Mouse (Mus musculus): ENCODE data around the gene Mknk1. TPM values are rescaled to one million over a fixed set of nuclear protein-coding genes. Genes with fewer than 3 reads are reported as not detected.

Mknk1 gene
- total RNA-seq (2021) = 10 to 100 TPM; 19.8 to 21.9 TPM

- peak; percentile 85 for DNase-seq (ENCODE audit: low spot score)
- intact Hi-C loops (cut with DNase I) = no loop called here
Observed at GRCm38 (mm10) chr4:115838696-115839641, at the start of gene Mknk1. Gene Mknk1, plus strand, starts transcription at chr4:115839198.

DNA sequence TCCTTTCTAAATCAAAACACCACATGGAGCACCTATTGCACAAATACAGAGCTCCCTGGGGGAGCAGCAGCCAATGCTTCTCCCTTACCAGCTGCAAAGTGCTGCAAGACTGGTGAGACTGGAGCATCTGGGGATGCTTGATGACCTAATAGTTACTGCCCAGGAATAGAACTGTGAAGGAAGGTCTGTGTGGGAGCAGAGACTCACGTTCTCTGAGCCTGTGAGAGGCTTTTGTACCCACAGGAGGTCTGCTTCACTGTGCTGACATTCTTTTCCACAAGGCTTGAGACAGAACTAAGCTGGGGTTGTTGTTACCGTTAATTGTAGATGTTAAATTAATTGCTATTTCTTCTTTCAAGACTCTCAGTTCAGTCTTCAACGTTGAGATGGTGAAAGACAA is 48.1 kb upstream of the Mknk1 start:
- no peak for DNase-seq (ENCODE audit: low spot score)
- intact Hi-C loops (cut with DNase I) = no loop called here

DNA sequence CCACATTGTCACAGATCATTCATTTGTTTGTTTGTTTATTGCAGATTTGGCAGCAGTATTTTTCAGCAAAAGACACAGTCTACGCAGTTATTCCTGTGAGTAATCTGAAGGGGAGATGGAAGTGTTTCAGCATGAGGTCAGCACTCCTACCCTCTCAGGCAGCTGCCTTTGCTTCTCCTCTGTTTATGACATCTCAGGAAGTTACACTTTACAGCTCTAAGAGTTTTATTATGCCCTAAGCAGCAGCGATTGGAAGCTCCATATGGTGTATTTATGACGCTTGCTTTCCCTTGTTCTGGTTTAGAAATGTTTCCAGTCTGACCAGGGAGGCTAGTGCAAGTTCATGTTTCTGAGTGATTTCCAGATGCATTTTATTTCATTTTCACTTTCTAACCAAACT is 43.6 kb upstream of the Mknk1 start:
- intact Hi-C loops (cut with DNase I) = no loop called here
- DNase-seq (ENCODE audit: low spot score) = no peak

GRCm38 (mm10) chr4:115799981-115800380 is 39.0 kb upstream of the Mknk1 start:
- no peak for DNase-seq (ENCODE audit: low spot score)
- intact Hi-C loops (cut with DNase I) = no loop called here

GRCm38 (mm10) chr4:115812326-115812725 is 26.7 kb upstream of the Mknk1 start:
- no peak for DNase-seq (ENCODE audit: low spot score)
- intact Hi-C loops (cut with DNase I) = no loop called here

DNA sequence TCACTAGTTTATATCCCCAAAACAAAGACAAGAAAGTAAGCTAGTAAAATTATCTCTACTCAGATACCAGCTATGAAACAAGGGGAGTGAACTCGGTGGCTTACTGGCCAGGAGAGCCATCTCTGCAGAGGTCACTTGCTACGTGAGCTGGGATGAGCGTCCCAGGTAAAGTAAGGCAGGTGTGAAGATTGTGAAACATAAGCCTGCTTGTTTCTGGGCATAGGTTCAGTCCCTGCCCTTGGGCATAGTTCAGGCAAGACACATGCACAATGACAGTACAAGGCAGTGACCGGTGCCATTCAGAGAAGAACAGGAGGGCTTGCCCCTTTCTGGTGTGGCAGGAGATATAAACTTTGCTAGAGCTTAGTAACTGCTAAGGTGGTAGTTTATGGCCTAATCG is 23.4 kb upstream of the Mknk1 start:
- intact Hi-C loops (cut with DNase I) = no loop called here
- no peak for DNase-seq (ENCODE audit: low spot score)

DNA sequence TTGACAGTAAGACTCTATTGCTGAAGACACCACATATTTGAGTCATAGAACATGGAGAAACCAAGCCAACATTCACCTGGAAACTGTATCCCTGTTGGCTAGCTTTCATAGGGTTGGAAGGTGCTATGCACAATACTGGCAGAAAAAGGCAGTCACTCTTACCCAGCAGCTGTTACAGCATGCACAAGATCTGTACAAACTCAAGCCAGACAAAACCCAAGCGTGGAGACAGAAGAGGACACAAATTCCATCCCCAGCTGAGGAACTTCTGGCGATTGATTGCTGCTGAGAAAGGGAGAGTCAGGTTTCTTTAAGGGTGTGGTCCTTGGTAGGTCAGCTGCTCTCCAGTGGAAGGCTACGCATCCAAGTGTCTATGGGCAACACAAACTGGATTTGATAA is 18.8 kb upstream of the Mknk1 start:
- no peak for DNase-seq (ENCODE audit: low spot score)
- intact Hi-C loops (cut with DNase I) = no loop called here

DNA sequence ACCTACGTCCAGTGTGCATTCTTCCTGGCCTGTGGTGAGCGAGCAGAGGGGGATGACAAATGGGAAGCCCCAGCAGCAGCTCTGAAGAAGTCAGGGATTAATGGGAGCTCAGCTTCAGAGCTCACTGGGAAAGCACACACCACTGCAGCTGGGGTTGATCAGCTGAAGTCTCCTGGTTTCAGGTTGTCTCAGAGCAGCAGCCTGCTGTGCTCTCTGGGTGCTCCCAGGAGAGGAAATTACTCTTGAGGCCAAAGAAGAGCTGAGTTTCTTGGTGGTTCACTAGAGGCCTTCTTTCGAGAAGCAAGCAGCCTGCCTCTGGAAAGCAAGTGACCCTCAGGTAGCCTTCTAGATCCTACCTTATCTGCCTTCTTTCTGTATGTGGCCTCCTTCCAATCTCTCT is 18.1 kb upstream of the Mknk1 start:
- no peak for DNase-seq (ENCODE audit: low spot score)
- intact Hi-C loops (cut with DNase I) = no loop called here

- intact Hi-C loops (cut with DNase I) = no loop called here
- no peak for DNase-seq (ENCODE audit: low spot score)
Observed at GRCm38 (mm10) chr4:115821431-115821830, 17.6 kb upstream of the Mknk1 start.

GRCm38 (mm10) chr4:115821928-115822327 is 17.1 kb upstream of the Mknk1 start:
- intact Hi-C loops (cut with DNase I) = no loop called here
- no peak for DNase-seq (ENCODE audit: low spot score)

DNA sequence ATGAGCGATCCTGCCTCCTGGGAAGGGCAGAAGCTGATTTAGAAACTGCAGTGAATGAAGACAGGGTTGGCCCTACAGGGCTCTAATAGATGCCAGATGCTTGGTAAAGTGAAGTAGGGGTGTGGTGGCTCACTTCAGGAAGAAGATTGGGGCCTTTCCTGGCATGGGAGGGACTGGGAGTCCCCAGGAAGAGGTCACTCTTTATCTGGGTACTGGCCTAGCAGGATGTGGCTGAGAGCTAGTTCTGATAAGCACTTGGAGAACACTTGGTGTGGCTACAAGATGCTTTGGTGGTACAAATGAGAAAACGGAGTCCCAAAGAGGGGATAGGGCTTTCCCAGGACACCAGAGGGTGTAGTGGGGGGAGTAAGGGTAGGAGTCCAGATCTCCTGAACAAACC is 14.8 kb upstream of the Mknk1 start:
- intact Hi-C loops (cut with DNase I) = no loop called here

DNA sequence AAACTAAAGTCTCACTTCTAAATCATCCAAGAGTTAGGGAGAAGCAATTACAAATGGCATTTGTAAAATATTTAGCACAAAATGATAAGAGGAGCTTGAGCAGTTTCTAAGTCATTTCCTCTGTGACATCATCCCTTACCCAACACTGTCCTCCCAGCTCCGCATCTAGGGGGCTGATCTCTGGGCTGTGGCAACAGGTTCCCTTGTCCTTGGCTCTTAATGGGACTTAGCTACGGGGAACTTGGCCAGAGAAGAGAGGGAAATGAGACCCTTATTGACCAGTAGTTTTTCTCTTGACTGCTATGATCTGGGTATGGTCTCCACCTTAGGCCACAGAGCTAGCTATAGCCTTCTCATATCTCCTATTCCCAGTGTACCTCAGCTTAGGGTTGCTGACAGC is 13.7 kb upstream of the Mknk1 start:
- intact Hi-C loops (cut with DNase I) = loop anchor here (5.0 kb wide), 1 partner anchor 88 kb away; the partner anchor contains the start of gene Efcab14
- DNase-seq (ENCODE audit: low spot score) = no peak

More for the DNA sequence above, 14.8 kb upstream of the Mknk1 start:
- DNase-seq (ENCODE audit: low spot score) = no peak

- DNase-seq (ENCODE audit: low spot score) = no peak
- intact Hi-C loops (cut with DNase I) = loop anchor here (5.0 kb wide), 1 partner anchor 90 kb away; the partner anchor contains the start of gene Efcab14
Observed at GRCm38 (mm10) chr4:115827066-115827465, 11.9 kb upstream of the Mknk1 start.

DNA sequence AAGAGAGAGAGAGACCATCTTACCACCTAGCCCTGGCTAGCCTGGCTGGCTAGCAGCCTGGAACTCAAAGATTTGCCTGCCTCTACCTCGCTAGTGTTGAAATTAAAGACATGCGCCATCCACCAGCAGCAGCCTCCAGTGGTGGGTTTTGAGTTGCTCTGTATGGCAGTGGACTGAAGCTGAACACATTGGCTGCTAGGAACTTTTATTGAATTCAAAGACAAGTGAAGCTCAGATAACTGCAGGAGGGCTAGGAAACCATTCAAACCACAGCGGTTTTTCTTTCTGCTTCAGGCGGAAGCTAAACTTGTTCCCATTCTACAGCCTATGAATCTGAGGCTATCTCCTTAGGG is 11.5 kb upstream of the Mknk1 start:
- intact Hi-C loops (cut with DNase I) = loop anchor here (5.0 kb wide), 1 partner anchor 90 kb away; the partner anchor contains the start of gene Efcab14
- no peak for DNase-seq (ENCODE audit: low spot score)

GRCm38 (mm10) chr4:115827888-115828571 is 11.0 kb upstream of the Mknk1 start, which contains the start of gene Mob3c:
Gene Mob3c, plus strand, starts transcription at chr4:115828092.
- intact Hi-C loops (cut with DNase I) = loop anchor here (5.0 kb wide), 1 partner anchor 91 kb away; the partner anchor contains the start of gene Efcab14
- peak; percentile 78 for DNase-seq (ENCODE audit: low spot score)

- intact Hi-C loops (cut with DNase I) = loop anchor here (5.0 kb wide), 1 partner anchor 91 kb away; the partner anchor contains the start of gene Efcab14
- no peak for DNase-seq (ENCODE audit: low spot score)
Observed at GRCm38 (mm10) chr4:115828572-115828902, 10.5 kb upstream of the Mknk1 start.

- no peak for DNase-seq (ENCODE audit: low spot score)
- intact Hi-C loops (cut with DNase I) = no loop called here
Observed at GRCm38 (mm10) chr4:115830491-115830890, 8.5 kb upstream of the Mknk1 start.

DNA sequence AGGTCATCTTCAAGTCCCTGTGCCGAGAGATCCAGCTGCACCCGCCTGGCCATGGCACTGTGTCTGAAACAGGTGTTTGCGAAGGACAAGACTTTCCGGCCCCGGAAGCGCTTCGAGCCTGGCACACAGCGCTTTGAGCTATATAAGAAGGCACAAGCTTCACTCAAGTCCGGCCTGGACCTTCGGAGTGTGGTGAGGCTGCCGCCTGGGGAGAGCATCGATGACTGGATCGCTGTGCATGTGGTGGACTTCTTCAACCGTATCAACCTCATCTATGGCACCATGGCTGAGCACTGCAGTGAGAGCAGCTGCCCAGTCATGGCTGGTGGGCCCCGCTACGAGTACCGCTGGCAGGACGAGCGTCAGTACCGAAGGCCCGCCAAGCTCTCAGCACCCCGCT is 7.8 kb upstream of the Mknk1 start:
- DNase-seq (ENCODE audit: low spot score) = no peak
- intact Hi-C loops (cut with DNase I) = no loop called here

- DNase-seq (ENCODE audit: low spot score) = no peak
- intact Hi-C loops (cut with DNase I) = no loop called here
Observed at GRCm38 (mm10) chr4:115832040-115832439, 7.0 kb upstream of the Mknk1 start.

DNA sequence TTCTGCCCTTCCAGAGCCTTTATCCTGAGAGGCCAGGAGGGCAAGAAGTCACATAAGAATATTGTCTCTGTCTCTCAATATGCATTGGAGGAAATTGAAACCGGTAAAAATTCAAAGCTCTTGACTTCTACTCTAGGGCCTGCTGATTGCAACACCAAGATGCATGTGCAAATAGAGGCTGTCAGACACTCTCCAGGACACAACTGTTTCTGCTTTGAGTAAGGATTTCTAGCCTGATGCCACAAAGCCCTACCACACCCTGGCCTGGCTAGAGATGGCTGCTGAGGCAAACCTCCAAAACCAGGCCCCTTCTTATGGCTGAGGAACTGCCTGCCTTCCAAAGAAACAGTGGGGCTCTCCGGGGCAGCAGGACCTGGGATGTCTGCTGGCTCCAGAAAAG is 3.4 kb upstream of the Mknk1 start:
- intact Hi-C loops (cut with DNase I) = no loop called here
- no peak for DNase-seq (ENCODE audit: low spot score)

DNA sequence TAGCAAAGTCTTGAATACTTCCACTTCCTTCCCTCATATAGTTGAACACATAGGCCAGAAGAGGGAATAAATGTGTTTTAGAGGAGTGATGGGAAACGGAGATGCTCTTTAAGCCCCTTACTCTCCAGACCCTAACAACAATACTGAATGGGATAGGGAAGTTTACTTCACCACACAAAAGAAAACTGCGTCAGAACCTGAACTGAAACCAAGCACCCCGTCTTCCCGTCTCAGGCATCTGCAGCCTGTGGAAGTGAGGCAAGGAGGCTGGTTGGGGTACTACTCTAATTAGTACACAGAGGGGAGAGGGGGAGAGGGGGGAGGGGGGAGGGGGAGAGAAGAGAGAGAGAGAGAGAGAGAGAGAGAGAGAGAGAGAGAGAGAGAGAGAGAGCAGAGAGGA is 802 bp upstream of the Mknk1 start:
- DNase-seq (ENCODE audit: low spot score) = no peak
- intact Hi-C loops (cut with DNase I) = no loop called here

Data from heart, postnatal 25 days (tissue).